Mouse (Mus musculus) ES-E14 (cell line): ENCODE measurements around the gene P2rx2.

Experiments
- HCFC1 ChIP-seq: IDR thresholded peaks from 2 replicates; pipeline ENCODE4 v1.6.1; 2012; ENCODE audit warnings: low read length, inconsistent platforms, borderline replicate concordance; ENCODE audit not compliant: insufficient read depth
- MAFK ChIP-seq: IDR thresholded peaks from 2 replicates; pipeline ENCODE4 v1.6.1; 2014; ENCODE audit warnings: mild to moderate bottlenecking, low read depth, low read length, inconsistent platforms; ENCODE audit not compliant: insufficient read depth
- ZC3H11A ChIP-seq: IDR thresholded peaks from 2 replicates; pipeline ENCODE4 v1.6.1; 2012; ENCODE audit warnings: low read depth, mild to moderate bottlenecking, inconsistent platforms, low read length, borderline replicate concordance
- ZNF384 ChIP-seq: IDR thresholded peaks from 2 replicates; pipeline ENCODE4 v1.6.1; 2012; ENCODE audit warnings: low read depth, low read length, inconsistent platforms

- no peak for TF ChIP-seq MAFK
- TF ChIP-seq HCFC1: 0 out of 2 replicates have a peak, but pooled peaks have one; percentile 4
- TF ChIP-seq ZC3H11A: no peak
- TF ChIP-seq ZNF384: no peak
These were observed 20.3 kb upstream of the P2rx2 start for GRCm38 (mm10) chr5:110363179-110363821.
